Mouse (Mus musculus) stomach, embryonic 14.5 days (tissue): ENCODE results near the gene Proca1. TPM values are rescaled to one million over a fixed set of nuclear protein-coding genes. Genes with fewer than 3 reads are reported as not detected.

ENCODE experiments used
- ATAC-seq: fragments of 200-750 bp; cut with Nextera tagmentation; 2 replicates; pipeline ENCODE4 v1.8.0; 2017; ENCODE audit warnings: low read depth, moderate TSS enrichment; ENCODE audit not compliant: insufficient number of reproducible peaks, insufficient read depth, low FRiP score
- H3K27ac ChIP-seq: fragments of 300-500 bp; sonication (generic); 2 replicates; pipeline ENCODE4 v1.5.1; 2014; ENCODE audit warnings: mild to moderate bottlenecking, low read length, moderate library complexity, mixed read lengths
- H3K27me3 ChIP-seq: fragments of 300-500 bp; sonication (generic); 2 replicates; pipeline ENCODE4 v1.6.1; 2014; ENCODE audit warnings: low read length, control low read depth, mixed read lengths; ENCODE audit not compliant: control insufficient read depth, insufficient read depth
- H3K36me3 ChIP-seq: fragments of 300-500 bp; sonication (generic); 2 replicates; pipeline ENCODE4 v1.6.1; 2014; ENCODE audit warnings: mild to moderate bottlenecking, control low read depth, low read length, moderate library complexity, mixed read lengths; ENCODE audit not compliant: control insufficient read depth, insufficient read depth
- H3K4me1 ChIP-seq: fragments of 300-500 bp; sonication (generic); 2 replicates; pipeline ENCODE4 v1.6.1; 2014; ENCODE audit warnings: low read length, control low read depth, mixed read lengths; ENCODE audit not compliant: control insufficient read depth, insufficient read depth
- H3K4me2 ChIP-seq: fragments of 300-500 bp; sonication (generic); replicated peaks from 2 replicates; pipeline ENCODE4 v1.6.1; 2014; ENCODE audit warnings: low read depth, low read length, control low read depth
- H3K4me3 ChIP-seq: fragments of 300-500 bp; sonication (generic); 2 replicates; pipeline ENCODE4 v1.5.1; 2014; ENCODE audit warnings: low read depth, low read length, control low read depth
- H3K9ac ChIP-seq: fragments of 300-500 bp; sonication (generic); replicated peaks from 2 replicates; pipeline ENCODE4 v1.6.1; 2014; ENCODE audit warnings: low read depth, mild to moderate bottlenecking, control low read depth, low read length, moderate library complexity, mixed read lengths
- H3K9me3 ChIP-seq: fragments of 300-500 bp; sonication (generic); 2 replicates; pipeline ENCODE4 v1.6.1; 2016; ENCODE audit warnings: low read depth, low read length, control low read depth; ENCODE audit not compliant: control insufficient read depth
- WGBS: fragments of 180-500 bp; shearing (Covaris S2); extraction: QIAGEN DNeasy Blood & Tissue Kit; methylation state at CpG from one replicate; pipeline ENCODE4 v1.1.7; 2014; 5-methylcytosine and 5-hydroxymethylcytosine counted together
- polyA plus RNA-seq: library from polyadenylated mRNA; unstranded; fragments of >200 nt; fragmentation: Nextera tagmentation; extraction: Ambion mirVana; gene quantifications from 2 replicates; pipeline ENCODE4 v1.2.1, GENCODE M21; 2014

The Proca1 gene
- polyA plus RNA-seq, 1 experiment from 2014 or later: 2.7 TPM

DNA sequence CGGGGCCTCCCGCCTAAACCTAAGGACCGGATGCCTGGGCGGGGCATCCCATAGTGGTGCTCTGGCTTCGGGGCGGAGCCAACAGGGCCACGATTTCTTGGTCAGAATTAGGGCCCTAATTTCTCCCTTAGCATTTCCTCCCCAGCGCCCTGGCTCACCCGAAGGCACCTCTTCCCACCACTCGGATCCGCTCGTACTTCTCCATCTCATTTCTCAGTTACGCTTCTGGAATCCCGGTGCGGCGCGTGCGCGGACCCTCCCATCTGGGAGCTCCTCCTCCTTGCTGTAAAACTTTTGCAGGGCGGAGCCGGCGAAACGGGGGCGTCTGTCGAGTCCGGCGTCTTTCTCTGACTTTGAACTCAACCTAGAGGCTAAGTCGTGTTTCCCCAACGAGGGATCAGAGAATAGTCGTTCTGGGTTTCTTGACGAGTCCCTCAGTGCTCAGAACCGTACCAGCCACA is 16.8 kb upstream of the Proca1 start, which contains the start of the genes Nek8 and Tlcd1:
TSS of gene Nek8 (minus strand) at position 274 of the 461 bp plus-strand sequence.
TSS of gene Tlcd1 (plus strand) at position 310 of the 461 bp plus-strand sequence.
- Histone ChIP-seq H3K27me3 (no peaks in the 10 kb centered on the region), H3K9me3 (no peaks in the 10 kb centered on the region), H3K36me3 (peaks cover 22% of the 10 kb centered on the region), H3K27ac (peak within 1 kb of the TSS; percentile 98), H3K4me1 (peaks cover 30% of the 10 kb centered on the region), H3K9ac (peak within 1 kb of the TSS; percentile 69), H3K4me2 (peak within 1 kb of the TSS; percentile 94), H3K4me3 (peak within 1 kb of the TSS; percentile 56)
- WGBS: under 1% methylated on average over 32 of the region's 32 CpGs
- ATAC-seq: peak; percentile 64

- Histone ChIP-seq H3K9me3 (no peaks in the 10 kb centered on the region), H3K4me1 (peaks cover 34% of the 10 kb centered on the region), H3K27ac (peak overlapping the region; percentile 98), H3K36me3 (peaks cover 27% of the 10 kb centered on the region), H3K27me3 (no peaks in the 10 kb centered on the region), H3K9ac (peak overlapping the region; percentile 69), H3K4me2 (peak overlapping the region; percentile 94), H3K4me3 (peak overlapping the region; percentile 56)
- under 1% methylated on average over 23 of the region's 23 CpGs for WGBS
- ATAC-seq: no peak
These were observed 16.3 kb upstream of the Proca1 start for GRCm38 (mm10) chr11:78176905-78177331.

DNA sequence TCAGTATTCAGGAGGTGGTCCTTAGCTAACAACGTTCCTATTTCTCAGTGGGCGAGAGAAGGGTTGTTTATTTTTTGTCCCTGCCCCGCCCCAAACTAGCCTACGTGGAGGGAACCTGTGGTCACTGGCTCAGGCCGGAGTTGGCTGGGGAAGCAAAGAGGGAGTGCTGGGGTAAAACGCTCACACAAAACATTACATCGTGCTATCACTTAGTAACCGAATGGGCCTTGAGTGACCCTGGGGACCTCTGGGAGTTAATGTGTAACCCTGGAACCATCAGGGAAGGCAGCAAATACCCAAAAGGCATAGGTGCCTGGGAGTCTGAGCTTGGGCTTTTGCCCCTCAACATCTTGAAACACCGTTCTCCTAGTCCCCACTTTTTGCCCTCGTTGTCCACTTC is 15.8 kb upstream of the Proca1 start:
- peak overlapping the region; percentile 56 for H3K4me3 ChIP-seq
- H3K9ac ChIP-seq: peak overlapping the region; percentile 69; the same call in 1 of the 2 replicates
- H3K4me1 ChIP-seq: peaks cover 40% of the 10 kb centered on the region
- H3K4me2 ChIP-seq: peak overlapping the region; percentile 94
- under 1% methylated on average over 10 of the region's 10 CpGs for WGBS
- peaks cover 30% of the 10 kb centered on the region for H3K36me3 ChIP-seq
- H3K27ac ChIP-seq: peak overlapping the region; percentile 98
- H3K9me3 ChIP-seq: no peaks in the 10 kb centered on the region
- ATAC-seq: peak; percentile 20; the same call in 1 of the 2 replicates
- no peaks in the 10 kb centered on the region for H3K27me3 ChIP-seq

- no peaks in the 10 kb centered on the region for H3K27me3 ChIP-seq
- WGBS: under 1% methylated on average over 75 of the region's 84 CpGs
- H3K9ac ChIP-seq: peak overlapping the region; percentile 69
- peak overlapping the region; percentile 98 for H3K27ac ChIP-seq
- peak overlapping the region; percentile 94 for H3K4me2 ChIP-seq
- peaks cover 23% of the 10 kb centered on the region for H3K36me3 ChIP-seq
- peaks cover 40% of the 10 kb centered on the region for H3K4me1 ChIP-seq
- no peaks in the 10 kb centered on the region for H3K9me3 ChIP-seq
- ATAC-seq: peak; percentile 86
- H3K4me3 ChIP-seq: peak overlapping the region; percentile 56
These were observed 15.0 kb upstream of the Proca1 start for GRCm38 (mm10) chr11:78177903-78178858.

DNA sequence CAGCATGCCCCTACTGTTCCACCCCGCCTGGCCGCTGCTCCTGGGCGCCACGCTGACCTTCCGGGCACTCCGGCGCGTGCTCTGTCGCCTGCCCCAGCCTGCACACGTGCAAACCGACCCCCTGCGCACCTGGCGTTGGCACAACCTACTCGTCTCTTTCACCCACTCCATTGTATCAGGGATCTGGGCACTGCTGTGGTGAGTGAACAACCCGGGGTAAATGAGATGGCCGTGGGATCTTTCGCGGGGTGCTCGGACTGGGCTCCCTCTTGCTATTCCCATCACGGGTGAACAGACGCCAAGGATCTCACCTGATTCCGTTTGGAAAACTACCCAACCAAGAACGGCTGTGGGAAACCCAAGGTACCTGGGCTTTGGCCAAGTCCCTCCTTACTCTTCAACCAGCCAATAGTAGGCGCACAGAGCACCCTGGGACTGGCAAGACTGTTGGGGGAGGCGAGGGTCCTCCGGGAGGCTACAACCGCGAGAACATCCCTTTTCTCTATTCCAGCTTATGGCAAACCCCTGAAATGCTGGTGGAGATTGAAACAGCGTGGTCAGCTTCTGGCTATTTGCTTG is 14.2 kb upstream of the Proca1 start:
- Histone ChIP-seq H3K4me1 (peaks cover 40% of the 10 kb centered on the region), H3K27me3 (no peaks in the 10 kb centered on the region), H3K4me2 (peak overlapping the region; percentile 94), H3K27ac (peak overlapping the region; percentile 98), H3K36me3 (peaks cover 23% of the 10 kb centered on the region), H3K4me3 (peak overlapping the region; percentile 56), H3K9me3 (no peaks in the 10 kb centered on the region), H3K9ac (peak overlapping the region; percentile 69)
- 0 out of 2 replicates have a peak, but pooled peaks have one; percentile 1 for ATAC-seq
- WGBS: under 1% methylated on average over 29 of the region's 29 CpGs

- peak overlapping the region; percentile 94 for H3K4me2 ChIP-seq
- H3K9ac ChIP-seq: peak overlapping the region; percentile 69; the same call in 1 of the 2 replicates
- peak overlapping the region; percentile 56 for H3K4me3 ChIP-seq
- peak overlapping the region; percentile 98; the same call in 1 of the 2 replicates for H3K27ac ChIP-seq
- WGBS: 24% methylated on average over 8 of the region's 8 CpGs
- peaks cover 23% of the 10 kb centered on the region for H3K36me3 ChIP-seq
- no peaks in the 10 kb centered on the region for H3K27me3 ChIP-seq
- H3K9me3 ChIP-seq: no peaks in the 10 kb centered on the region
- no peak for ATAC-seq
- H3K4me1 ChIP-seq: peaks cover 40% of the 10 kb centered on the region
These were observed 13.7 kb upstream of the Proca1 start for GRCm38 (mm10) chr11:78179438-78179999.

DNA sequence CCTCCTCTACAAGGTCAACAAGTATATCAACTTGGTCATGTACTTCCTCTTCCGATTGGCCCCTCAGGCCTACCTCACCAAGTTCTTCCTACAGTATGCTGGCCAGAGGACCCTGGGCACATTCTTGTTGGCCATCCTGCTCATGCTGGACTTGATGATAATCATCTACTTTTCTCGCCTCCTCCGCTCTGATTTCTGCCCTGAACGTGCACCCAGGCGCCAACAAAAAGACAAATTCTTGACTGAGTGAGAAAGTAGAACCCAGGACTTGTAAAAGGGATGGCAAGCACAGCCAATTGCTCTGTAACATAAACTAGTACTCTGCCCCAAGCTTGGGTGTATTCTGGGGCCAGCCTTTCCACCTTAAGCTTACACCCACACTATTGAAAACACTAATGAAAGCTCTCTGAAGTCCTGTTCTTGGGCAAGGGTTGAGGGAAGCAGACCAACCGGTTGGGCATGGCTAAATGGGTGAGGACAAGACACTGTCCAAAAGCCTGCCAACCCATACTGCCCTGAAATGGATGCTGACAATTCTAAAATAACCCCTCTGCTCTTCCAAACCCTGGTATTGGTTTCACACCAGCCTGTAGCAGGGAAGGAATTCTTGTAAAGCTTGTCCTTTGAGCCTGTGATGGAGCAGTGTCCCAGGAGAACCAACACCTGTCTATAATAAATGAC is 13.0 kb upstream of the Proca1 start:
- ATAC-seq: no peak
- Histone ChIP-seq H3K9ac (no peak overlapping the region), H3K4me2 (peak overlapping the region; percentile 94), H3K27ac (no peak overlapping the region), H3K4me3 (0 out of 2 replicates have a peak overlapping the region, but pooled peaks have one; percentile 56), H3K9me3 (no peaks in the 10 kb centered on the region), H3K36me3 (peaks cover 23% of the 10 kb centered on the region), H3K27me3 (no peaks in the 10 kb centered on the region), H3K4me1 (peaks cover 40% of the 10 kb centered on the region)
- 67% methylated on average over 6 of the region's 6 CpGs for WGBS
